ENCODE assay signal across 8 mouse cellular contexts in genomic region chr5:103211101-103211848, GRCm38 (mm10). TPM values are rescaled to one million over a fixed set of nuclear protein-coding genes. Genes with fewer than 3 reads are reported as not detected.
DNase-seq lines count a peak whose midpoint lies in the region; ATAC-seq lines count a peak whose summit lies in the region.

TSS of gene Mapk10 (minus strand) at chr5:103211334.

- peaks cover 33% of the 10 kb centered on the region for H3K4me1 ChIP-seq in hindbrain, embryonic 13.5 days (replicated peaks)

- H3K4me3 ChIP-seq in hindbrain, embryonic 13.5 days: peak within 1 kb of the TSS; percentile 64

- no peaks in the 10 kb centered on the region; the same call in 1 of the 2 replicates for H3K9me3 ChIP-seq in hindbrain, embryonic 13.5 days

- peak within 1 kb of the TSS; percentile 76 for H3K4me2 ChIP-seq in hindbrain, embryonic 13.5 days

- peak within 1 kb of the TSS; percentile 95 for H3K27ac ChIP-seq in hindbrain, embryonic 13.5 days

- peak within 1 kb of the TSS; percentile 91 for H3K9ac ChIP-seq in hindbrain, embryonic 13.5 days

- WGBS in hindbrain, embryonic 13.5 days: 7% methylated on average over 16 of the region's 16 CpGs

- H3K36me3 ChIP-seq in hindbrain, embryonic 13.5 days: no peaks in the 10 kb centered on the region

- peak; percentile 97 for ATAC-seq in hindbrain, embryonic 13.5 days (ENCODE audit: low FRiP score)

- peak; percentile 45 for DNase-seq in NIH3T3 (ENCODE audit: low read depth)
- DNase-seq in cerebellum, adult 9-10 months: peak; percentile 97
- DNase-seq in frontal cortex, postnatal 10 days (ENCODE audit: low spot score in 2 of 2): peak; percentile 80 to 88
- DNase-seq in layer of hippocampus, adult 9-11 months: peak; percentile 92
- DNase-seq in mesoderm, embryonic 11.5 days (ENCODE audit: low read depth, low spot score): peak; percentile 93
- DNase-seq in right cerebral cortex, postnatal 36 days (ENCODE audit: low spot score in 2 of 2): peak; percentile 81 to 92
- DNase-seq in thymus, postnatal 4 days: no peak

- no peaks in the 10 kb centered on the region for H3K27me3 ChIP-seq in hindbrain, embryonic 13.5 days

RNA-seq across cellular contexts. Expression of gene Mapk10, which starts in this region (rescaled TPM):
- polyA plus RNA-seq in hindbrain, embryonic 13.5 days (2015; fragmentation: Nextera tagmentation; extraction: Ambion mirVana): 88.8 and 101 TPM in 2 replicates
